Mouse (Mus musculus) kidney, embryonic 14.5 days (tissue): ENCODE measurements around the gene Gm10842. TPM values are rescaled to one million over a fixed set of nuclear protein-coding genes. Genes with fewer than 3 reads are reported as not detected.
A peak's percentile ranks its signal among the peaks of the same experiment; 100 is the strongest.

ENCODE experiments used
- ATAC-seq: fragments of 200-750 bp; cut with Nextera tagmentation; 2 replicates; pipeline ENCODE4 v1.8.0; 2017; ENCODE audit warnings: moderate number of reproducible peaks, mild to moderate bottlenecking, moderate TSS enrichment, moderate library complexity; ENCODE audit not compliant: low FRiP score, low TSS enrichment
- H3K27ac ChIP-seq: fragments of 300-500 bp; sonication (generic); 2 replicates; pipeline ENCODE4 v1.5.1; 2014; ENCODE audit warnings: low read depth, mild to moderate bottlenecking, low read length, moderate library complexity, mixed read lengths
- H3K27me3 ChIP-seq: fragments of 300-500 bp; sonication (generic); 2 replicates; pipeline ENCODE4 v1.6.1; 2014; ENCODE audit warnings: mild to moderate bottlenecking, low read length; ENCODE audit not compliant: control insufficient read depth, insufficient read depth
- H3K36me3 ChIP-seq: fragments of 300-500 bp; sonication (generic); 2 replicates; pipeline ENCODE4 v1.6.1; 2014; ENCODE audit warnings: low read length, mixed read lengths; ENCODE audit not compliant: control insufficient read depth, insufficient read depth
- H3K4me1 ChIP-seq: fragments of 300-500 bp; sonication (generic); 2 replicates; pipeline ENCODE4 v1.6.1; 2014; ENCODE audit warnings: low read length, mixed read lengths; ENCODE audit not compliant: control insufficient read depth, insufficient read depth
- H3K4me2 ChIP-seq: fragments of 300-500 bp; sonication (generic); replicated peaks from 2 replicates; pipeline ENCODE4 v1.6.1; 2014; ENCODE audit warnings: low read depth, mild to moderate bottlenecking, low read length
- H3K4me3 ChIP-seq: fragments of 300-500 bp; sonication (generic); 2 replicates; pipeline ENCODE4 v1.5.1; 2014; ENCODE audit warnings: mild to moderate bottlenecking, low read length
- H3K9ac ChIP-seq: fragments of 300-500 bp; sonication (generic); 2 replicates; pipeline ENCODE4 v1.6.1; 2014; ENCODE audit warnings: low read depth, mild to moderate bottlenecking, low read length, moderate library complexity
- H3K9me3 ChIP-seq: fragments of 300-500 bp; sonication (generic); 2 replicates; pipeline ENCODE4 v1.6.1; 2016; ENCODE audit warnings: low read length; ENCODE audit not compliant: control insufficient read depth
- WGBS: fragments of 180-500 bp; shearing (Covaris S2); extraction: QIAGEN DNeasy Blood & Tissue Kit; methylation state at CpG from one replicate; pipeline ENCODE4 v1.1.7; 2014; 5-methylcytosine and 5-hydroxymethylcytosine counted together
- polyA plus RNA-seq: library from polyadenylated mRNA; unstranded; fragments of >200 nt; fragmentation: Nextera tagmentation; extraction: Ambion mirVana; gene quantifications from 2 replicates; pipeline ENCODE4 v1.2.1, GENCODE M21; 2014

Gm10842 gene
- polyA plus RNA-seq, 1 experiment from 2014 or later = not detected

DNA sequence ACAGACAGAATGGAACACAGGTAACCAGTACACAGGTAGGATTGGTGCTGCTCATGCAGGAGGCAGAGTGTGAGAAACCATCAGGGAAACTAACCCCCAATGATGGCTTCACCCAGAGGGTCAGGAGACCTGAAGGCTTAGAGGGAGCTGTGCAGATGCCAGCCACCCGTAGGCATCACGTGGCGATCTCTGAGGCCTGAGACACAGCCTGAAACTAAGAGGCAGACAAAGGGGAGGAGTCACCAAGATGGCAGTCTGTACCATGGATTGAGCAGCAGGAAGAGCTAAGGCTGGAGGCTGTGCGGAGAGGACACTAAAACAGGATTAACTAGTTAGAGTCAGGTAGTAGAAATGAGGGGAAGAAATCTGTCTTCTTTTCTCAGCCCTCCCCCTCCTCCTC, 4.0 kb downstream of the Gm10842 start:
- ATAC-seq = no peak
- no peak overlapping the region for H3K27ac ChIP-seq
- no peaks in the 10 kb centered on the region for H3K36me3 ChIP-seq
- no peak overlapping the region for H3K4me2 ChIP-seq
- no peak overlapping the region for H3K4me3 ChIP-seq
- H3K9me3 ChIP-seq = no peaks in the 10 kb centered on the region
- no peaks in the 10 kb centered on the region for H3K27me3 ChIP-seq
- no peak overlapping the region for H3K9ac ChIP-seq
- 71% methylated on average over 4 of the region's 4 CpGs for WGBS
- H3K4me1 ChIP-seq = peaks cover 18% of the 10 kb centered on the region

DNA sequence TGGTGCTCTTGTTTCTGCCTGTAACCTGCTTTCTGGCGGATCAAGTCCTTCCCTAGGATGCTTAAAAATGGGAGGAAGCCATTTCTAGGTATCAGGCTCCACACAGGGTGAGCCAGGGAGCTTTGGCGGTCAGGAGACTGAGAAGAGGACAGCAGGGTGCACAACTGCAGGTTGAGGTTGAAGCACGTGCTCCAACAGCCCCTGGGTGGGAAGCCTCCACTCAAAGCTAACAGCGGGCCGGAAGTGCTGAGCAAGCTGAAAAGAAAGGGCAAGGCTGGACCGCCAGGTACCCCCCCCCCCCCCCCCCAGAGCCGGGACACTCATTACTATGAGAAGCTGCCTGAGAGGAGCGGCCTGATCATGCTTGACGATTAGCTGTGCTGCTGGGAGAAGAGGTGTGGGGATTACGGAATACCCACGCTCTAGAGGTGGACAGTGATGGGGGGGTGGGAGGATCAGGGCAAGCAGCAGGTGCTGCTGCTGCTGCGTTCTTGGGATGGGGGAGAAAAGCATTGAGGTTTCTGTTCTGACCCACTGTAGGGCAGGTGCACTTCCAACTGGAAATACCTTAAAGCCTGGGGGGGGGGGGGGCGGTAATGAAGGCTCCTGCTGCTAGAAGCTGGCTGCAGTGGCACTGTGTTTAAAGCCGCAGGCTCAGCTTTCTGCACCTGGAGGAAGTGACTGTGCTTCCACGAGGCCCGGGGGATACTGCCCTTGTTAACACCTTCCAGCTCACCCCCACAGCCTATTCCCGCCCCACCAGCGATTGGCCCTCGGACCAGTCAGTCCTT, 4.7 kb downstream of the Gm10842 start:
- H3K4me3 ChIP-seq = no peak overlapping the region
- no peaks in the 10 kb centered on the region for H3K9me3 ChIP-seq
- peaks cover 18% of the 10 kb centered on the region for H3K4me1 ChIP-seq
- peak; percentile 53; the same call in 1 of the 2 replicates for ATAC-seq
- peak overlapping the region; percentile 12; the same call in 1 of the 2 replicates for H3K4me2 ChIP-seq
- no peaks in the 10 kb centered on the region for H3K27me3 ChIP-seq
- no peak overlapping the region for H3K27ac ChIP-seq
- 21% methylated on average over 17 of the region's 19 CpGs for WGBS
- H3K9ac ChIP-seq = no peak overlapping the region
- H3K36me3 ChIP-seq = no peaks in the 10 kb centered on the region

DNA sequence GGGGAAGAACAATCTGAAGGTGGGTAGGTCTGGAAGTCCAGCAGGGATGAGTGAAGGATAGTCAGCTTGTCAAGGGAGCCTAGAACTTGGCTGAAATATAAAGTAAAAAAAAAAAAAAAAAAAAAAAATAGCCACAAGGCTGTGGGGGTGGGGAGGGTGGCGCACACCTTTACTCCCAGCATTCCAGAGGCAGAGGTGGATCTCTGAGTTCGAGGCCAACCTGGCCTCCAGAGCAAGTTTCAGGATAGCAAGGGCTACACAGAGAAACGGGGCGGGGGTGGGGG, 5.3 kb downstream of the Gm10842 start:
- Histone ChIP-seq H3K27ac (no peak overlapping the region), H3K4me1 (peaks cover 18% of the 10 kb centered on the region), H3K4me3 (no peak overlapping the region), H3K9me3 (no peaks in the 10 kb centered on the region), H3K4me2 (0 out of 2 replicates have a peak overlapping the region, but pooled peaks have one; percentile 12), H3K9ac (no peak overlapping the region), H3K27me3 (no peaks in the 10 kb centered on the region), H3K36me3 (no peaks in the 10 kb centered on the region)
- ATAC-seq = no peak
- 63% methylated on average over 2 of the region's 4 CpGs for WGBS

DNA sequence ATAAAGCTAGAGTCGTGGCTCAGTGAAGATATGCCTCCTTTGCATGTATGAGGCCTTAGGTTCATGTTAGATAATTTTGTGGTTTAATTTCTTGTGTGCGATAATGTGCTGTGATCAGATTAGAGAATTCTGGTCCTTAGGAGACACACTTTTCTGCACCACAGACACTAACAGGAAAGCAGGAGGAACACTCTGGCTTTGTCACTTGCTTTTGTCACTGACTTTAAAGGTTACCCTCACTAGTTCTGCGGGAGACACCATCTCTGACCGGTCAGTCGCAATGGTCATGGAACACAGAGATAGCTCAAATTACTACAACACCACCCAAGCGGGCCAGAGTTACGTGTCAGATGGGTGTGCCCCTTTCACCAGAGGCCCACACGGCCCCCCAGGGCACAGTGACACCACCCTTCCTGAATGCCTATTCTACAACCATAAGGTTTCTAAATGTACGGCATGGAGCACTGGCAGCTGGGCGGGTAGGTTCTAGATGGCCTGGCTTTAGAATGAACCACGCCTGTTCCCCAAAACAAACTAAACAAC, 5.7 kb downstream of the Gm10842 start:
- WGBS = 63% methylated on average over 11 of the region's 11 CpGs
- Histone ChIP-seq H3K4me1 (peaks cover 18% of the 10 kb centered on the region), H3K36me3 (no peaks in the 10 kb centered on the region)

GRCm38 (mm10) chr11:105153068-105153833, 6.6 kb downstream of the Gm10842 start:
- no peak overlapping the region for H3K4me3 ChIP-seq
- H3K4me2 ChIP-seq = no peak overlapping the region
- H3K27me3 ChIP-seq = no peaks in the 10 kb centered on the region
- peaks cover 18% of the 10 kb centered on the region for H3K4me1 ChIP-seq
- no peak overlapping the region for H3K27ac ChIP-seq
- ATAC-seq = peak; percentile 80
- no peaks in the 10 kb centered on the region for H3K36me3 ChIP-seq
- no peak overlapping the region for H3K9ac ChIP-seq
- WGBS = 24% methylated on average over 12 of the region's 12 CpGs
- no peaks in the 10 kb centered on the region for H3K9me3 ChIP-seq

More for the DNA sequence above, 5.7 kb downstream of the Gm10842 start:
- Histone ChIP-seq H3K4me3 (no peak overlapping the region), H3K9ac (no peak overlapping the region), H3K27ac (no peak overlapping the region), H3K27me3 (no peaks in the 10 kb centered on the region), H3K4me2 (no peak overlapping the region), H3K9me3 (no peaks in the 10 kb centered on the region)
- no peak for ATAC-seq

GRCm38 (mm10) chr11:105155915-105156314, 9.2 kb downstream of the Gm10842 start:
- Histone ChIP-seq H3K36me3 (no peaks in the 10 kb centered on the region), H3K4me2 (no peak overlapping the region), H3K9ac (no peak overlapping the region), H3K9me3 (no peaks in the 10 kb centered on the region), H3K4me3 (no peak overlapping the region), H3K27me3 (no peaks in the 10 kb centered on the region), H3K27ac (no peak overlapping the region), H3K4me1 (peaks cover 18% of the 10 kb centered on the region)
- no peak for ATAC-seq
- 40% methylated on average over 4 of the region's 4 CpGs for WGBS

GRCm38 (mm10) chr11:105156748-105157267, 10.1 kb downstream of the Gm10842 start:
- Histone ChIP-seq H3K9ac (no peak overlapping the region), H3K27ac (no peak overlapping the region), H3K4me2 (no peak overlapping the region), H3K4me3 (no peak overlapping the region), H3K4me1 (peaks cover 14% of the 10 kb centered on the region), H3K9me3 (no peaks in the 10 kb centered on the region), H3K27me3 (no peaks in the 10 kb centered on the region), H3K36me3 (no peaks in the 10 kb centered on the region)
- no peak for ATAC-seq
- WGBS = 85% methylated on average over 19 of the region's 19 CpGs

- ATAC-seq = no peak
- no peak overlapping the region for H3K4me2 ChIP-seq
- no peaks in the 10 kb centered on the region for H3K27me3 ChIP-seq
- H3K9me3 ChIP-seq = peaks cover 7% of the 10 kb centered on the region; the same call in 1 of the 2 replicates
- no peak overlapping the region for H3K27ac ChIP-seq
- H3K36me3 ChIP-seq = no peaks in the 10 kb centered on the region
- H3K9ac ChIP-seq = no peak overlapping the region
- no peak overlapping the region for H3K4me3 ChIP-seq
- H3K4me1 ChIP-seq = peaks cover 7% of the 10 kb centered on the region
Observed at GRCm38 (mm10) chr11:105158047-105158446, 11.4 kb downstream of the Gm10842 start.
